Mouse (Mus musculus) gastrocnemius, postnatal 14 days (tissue): ENCODE measurements around the gene Itgae. TPM values are rescaled to one million over a fixed set of nuclear protein-coding genes. Genes with fewer than 3 reads are reported as not detected.

Experiments
- DNase-seq: peaks from one replicate; pipeline ENCODE4 v3.0.0; 2021; ENCODE audit warnings: mixed read lengths
- intact Hi-C: fragments of 180-260 bp; cut with DNase I; formaldehyde crosslinking; loops from one replicate; pipeline ENCODE4 v1.15.1; 2025; ENCODE audit warnings: low total_unique reads
- total RNA-seq, 2 experiments: library from RNA; stranded (reverse); gene quantifications; 2 replicates each; pipeline ENCODE4 v1.2.3; 2021

Itgae gene
- total RNA-seq, 2 experiments from 2014 or later: 0.07 to 0.10 TPM

DNA sequence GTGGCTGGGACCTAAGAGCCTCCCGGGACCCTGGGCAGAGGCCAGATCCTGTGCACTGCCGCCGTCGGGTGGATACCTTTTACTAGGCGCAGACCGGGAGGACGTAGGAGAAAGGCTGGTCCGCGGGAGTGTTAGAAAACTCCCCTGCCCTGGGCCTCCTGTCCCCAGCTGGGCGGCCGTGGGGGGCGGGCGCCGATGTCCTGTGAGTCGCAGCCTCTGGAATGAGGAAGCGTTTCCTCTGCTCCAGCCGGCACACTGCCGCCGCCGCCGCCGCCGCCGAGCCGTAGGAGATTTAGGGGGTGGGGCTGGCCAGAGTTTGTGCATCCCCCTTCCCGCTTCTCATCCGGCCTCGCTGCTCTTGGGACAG is 87.1 kb downstream of the Itgae start:
- intact Hi-C loops: loop anchor here (5.0 kb wide), 1 partner anchor 40 kb away; the partner anchor contains the start of gene Haspin
- peak; percentile 88 for DNase-seq

DNA sequence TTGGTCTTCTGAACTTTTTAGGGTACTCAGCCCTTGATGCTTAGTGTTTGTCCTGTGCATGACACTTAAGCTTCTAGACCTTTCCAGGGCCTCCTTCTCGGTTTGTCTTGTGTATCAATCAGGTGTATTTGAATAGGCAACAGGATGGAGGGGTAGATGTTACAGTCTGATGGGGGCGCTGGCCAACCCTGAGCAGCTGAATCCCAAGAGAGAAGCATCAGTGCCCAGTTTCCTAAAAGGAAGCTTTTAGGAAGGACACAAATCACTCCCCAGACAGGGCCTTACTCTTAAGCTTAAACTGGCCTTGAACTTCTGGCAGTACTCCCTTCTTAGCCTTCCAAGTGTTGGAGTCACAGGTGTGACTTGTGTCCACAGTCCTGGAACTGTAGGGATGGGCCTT is 87.5 kb downstream of the Itgae start:
- intact Hi-C loops: loop anchor here (5.0 kb wide), 1 partner anchor 41 kb away; the partner anchor contains the start of gene Haspin
- no peak for DNase-seq

DNA sequence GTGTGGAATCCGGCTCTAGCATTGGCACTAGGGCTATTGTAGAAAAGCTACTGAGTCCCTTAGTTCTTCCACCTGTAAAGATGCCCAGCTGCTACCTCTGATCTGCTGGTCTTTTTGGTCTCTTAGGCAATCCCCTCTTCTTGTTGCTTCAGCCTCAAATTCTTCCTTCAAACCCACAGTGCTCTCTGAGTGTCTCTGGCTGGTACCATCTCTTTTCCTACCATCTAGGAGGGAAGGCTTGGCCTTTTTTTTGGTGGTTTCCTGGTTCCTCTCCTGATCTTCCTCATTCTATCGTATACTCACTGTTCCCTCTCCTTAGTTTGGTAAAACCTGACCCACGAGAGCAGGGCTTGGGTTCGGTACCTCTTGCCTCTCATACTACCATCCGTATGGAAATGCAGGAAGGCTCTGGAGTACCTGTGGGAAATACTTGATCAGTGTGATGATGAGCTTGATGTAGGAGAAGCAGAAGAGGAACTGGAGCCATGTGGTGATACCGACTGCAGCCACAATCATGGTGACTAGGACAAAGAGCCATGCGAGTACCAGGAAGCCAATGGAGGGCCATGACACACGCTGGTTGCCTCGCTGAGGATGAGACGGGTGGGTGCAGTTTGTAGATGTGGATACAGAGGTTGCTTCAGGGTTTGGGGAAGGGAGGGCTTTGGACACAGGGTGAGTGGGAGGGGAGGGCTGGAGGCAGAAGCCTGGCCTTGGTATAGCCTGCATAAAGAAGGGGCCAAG is 95.7 kb downstream of the Itgae start:
- intact Hi-C loops: no loop called here
- DNase-seq: no peak

DNA sequence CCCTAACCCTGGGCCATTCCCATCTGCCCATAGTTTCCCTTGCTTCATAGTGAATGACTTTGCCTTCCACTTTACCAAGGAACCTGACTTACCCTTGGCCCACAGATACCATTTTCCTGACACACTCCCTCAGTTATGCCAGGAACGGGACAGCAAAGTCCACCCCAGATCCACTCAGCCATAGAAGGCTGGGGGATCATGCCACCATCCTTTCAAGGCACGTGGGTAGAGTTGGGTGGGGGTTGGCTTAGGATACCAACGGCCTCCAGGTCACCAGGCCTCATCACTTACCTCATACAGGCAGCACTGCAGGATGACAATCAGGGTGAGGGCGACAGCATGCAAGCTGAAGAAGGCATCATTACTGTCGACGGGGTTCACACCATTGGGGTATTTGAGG is 96.8 kb downstream of the Itgae start:
- DNase-seq: no peak
- intact Hi-C loops: no loop called here

DNA sequence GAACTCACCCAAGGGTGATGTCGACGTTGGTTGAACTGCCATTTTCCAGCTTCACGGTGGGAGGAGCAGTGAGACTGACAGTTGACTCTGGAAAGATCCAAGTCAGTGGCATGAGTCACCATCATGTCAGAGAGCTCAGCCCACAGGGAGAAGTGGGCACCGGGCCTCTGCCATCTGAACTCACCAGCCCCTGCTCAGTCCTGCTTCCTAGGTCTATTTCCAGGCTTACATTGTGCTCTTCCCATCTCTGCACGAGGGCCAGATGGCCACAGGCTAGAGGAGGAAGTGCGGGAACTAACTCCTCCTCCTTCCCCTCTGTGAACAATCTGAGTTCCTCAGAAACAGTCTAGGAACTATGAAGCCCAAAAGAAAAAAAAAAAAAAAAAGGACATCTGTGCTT is 102.7 kb downstream of the Itgae start:
- intact Hi-C loops: no loop called here

DNA sequence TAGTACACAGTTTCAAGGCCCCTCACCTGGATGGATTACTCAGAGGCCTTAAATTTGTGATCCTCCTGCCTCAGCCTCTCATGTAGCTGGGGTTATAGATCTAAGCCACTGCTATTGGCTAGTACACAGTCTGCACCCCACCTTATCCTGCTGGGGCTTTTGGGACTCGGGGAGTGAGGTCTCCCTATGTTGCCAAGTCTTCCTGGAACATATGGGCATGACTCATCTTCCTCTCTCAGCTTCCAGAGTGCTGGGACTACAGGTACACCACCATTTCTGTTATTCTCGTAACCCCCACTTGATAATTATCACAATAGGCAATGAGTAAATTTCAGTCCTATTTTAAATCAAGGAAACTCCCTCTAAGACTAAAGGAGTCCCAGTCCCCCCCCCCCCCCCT is 104.1 kb downstream of the Itgae start:
- intact Hi-C loops: no loop called here
- DNase-seq: no peak

More for the DNA sequence above, 102.7 kb downstream of the Itgae start:
- DNase-seq: no peak

Other genes with a start within 250 kb of the Itgae start
- 10 to 100 TPM; 18.5 to 18.6 TPM for gene Atp2a3, start 129.4 kb upstream of the Itgae start, total RNA-seq
- 1 to 10 TPM in 1 of 2 experiments, under 1 TPM in 1; 0.38 to 1.1 TPM for gene P2rx1, start 91.5 kb upstream of the Itgae start, total RNA-seq
- 1 to 10 TPM; 1.1 to 1.8 TPM for gene Camkk1, start 71.6 kb upstream of the Itgae start, total RNA-seq
- gene Ncbp3, start 42.8 kb upstream of the Itgae start, total RNA-seq: 1 to 10 TPM; 3.3 to 3.9 TPM
- under 1 TPM; 0.51 to 0.76 TPM for gene Haspin, start 47.7 kb downstream of the Itgae start, total RNA-seq
- 1 to 10 TPM; 6.9 to 7.5 TPM for gene P2rx5, start 69.8 kb downstream of the Itgae start, total RNA-seq
- 10 to 100 TPM; 66.9 to 77.6 TPM for gene Emc6, start 86.5 kb downstream of the Itgae start, total RNA-seq
- gene Tax1bp3, start 86.5 kb downstream of the Itgae start, total RNA-seq: 10 to 100 TPM; 18.9 to 21.7 TPM
- gene Ctns, start 108.5 kb downstream of the Itgae start, total RNA-seq: 1 to 10 TPM; 8.3 to 8.8 TPM
- 1 to 10 TPM; 1.3 to 1.7 TPM for gene Shpk, start 108.9 kb downstream of the Itgae start, total RNA-seq
- gene Trpv1, start 143.7 kb downstream of the Itgae start, total RNA-seq: under 1 TPM; 0.11 to 0.16 TPM
- gene Trpv3, start 176.8 kb downstream of the Itgae start, total RNA-seq: under 1 TPM; 0.04 to 0.06 TPM
- gene Aspa, start 239.0 kb downstream of the Itgae start, total RNA-seq: 1 to 10 TPM; 1.2 to 1.8 TPM
- not detected for gene Gm49340, start 239.2 kb downstream of the Itgae start, total RNA-seq
- not detected for gene Spata22, start 239.2 kb downstream of the Itgae start, total RNA-seq